Mouse (Mus musculus) olfactory bulb, adult 2 months (tissue): ENCODE measurements around the gene Skint3.

Experiments
- CTCF ChIP-seq: fragments of 200-500 bp; IDR thresholded peaks from 2 replicates; pipeline ENCODE4 v1.5.1; 2012; ENCODE audit warnings: low read depth, mild to moderate bottlenecking, low read length, moderate library complexity; ENCODE audit not compliant: insufficient read depth
- POLR2A ChIP-seq: fragments of 200-500 bp; IDR thresholded peaks from 2 replicates; pipeline ENCODE4 v1.6.1; 2012; ENCODE audit warnings: mild to moderate bottlenecking, low read depth, low read length, moderate library complexity; ENCODE audit not compliant: insufficient read depth

DNA sequence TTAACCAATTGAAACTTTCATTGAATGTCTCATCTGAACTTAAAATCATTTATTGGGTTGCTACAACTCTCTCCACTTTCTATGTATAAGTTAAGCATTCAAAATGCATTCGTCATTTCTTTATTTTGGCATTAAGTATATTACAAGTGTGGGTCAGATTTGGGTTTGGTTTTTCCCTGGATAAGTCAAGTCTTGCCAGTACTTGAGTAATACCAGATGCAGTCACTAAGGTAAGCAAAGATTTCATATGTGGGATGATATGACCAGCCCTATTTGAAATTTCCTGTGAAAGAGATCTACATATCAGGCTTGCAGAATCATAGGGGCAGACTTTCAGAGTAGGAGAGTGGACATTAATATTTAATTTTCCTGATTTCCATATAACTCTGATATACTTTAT lies at the start of gene Skint3:
- TF ChIP-seq POLR2A (no peak), CTCF (no peak)
